Mouse (Mus musculus) erythroblast, adult 5-6 weeks (primary cell): ENCODE results near the gene Rer1. TPM values are rescaled to one million over a fixed set of nuclear protein-coding genes. Genes with fewer than 3 reads are reported as not detected.

Source experiments
- ATAC-seq: replicated peaks from 2 replicates; pipeline ENCODE4 v1.8.0; 2016; ENCODE audit warnings: moderate number of reproducible peaks, mild to moderate bottlenecking, moderate TSS enrichment, inconsistent platforms; ENCODE audit not compliant: poor library complexity, low FRiP score, severe bottlenecking
- total RNA-seq, 2 experiments: library from RNA; stranded (forward) in 1 of 2; stranded (reverse) in 1 of 2; fragments of 150-400 nt in 1 of 2; fragments of 200-764, 138-1000 nt in 1 of 2; gene quantifications; 2 replicates each; pipeline versions ENCODE4 v1.2.3 to v1.2.4; 2015 to 2017; ENCODE audit warnings: low replicate concordance in 2 of 2

Gene Rer1
- total RNA-seq, 2 experiments from 2014 or later = 27.1 to 34.8 TPM

DNA sequence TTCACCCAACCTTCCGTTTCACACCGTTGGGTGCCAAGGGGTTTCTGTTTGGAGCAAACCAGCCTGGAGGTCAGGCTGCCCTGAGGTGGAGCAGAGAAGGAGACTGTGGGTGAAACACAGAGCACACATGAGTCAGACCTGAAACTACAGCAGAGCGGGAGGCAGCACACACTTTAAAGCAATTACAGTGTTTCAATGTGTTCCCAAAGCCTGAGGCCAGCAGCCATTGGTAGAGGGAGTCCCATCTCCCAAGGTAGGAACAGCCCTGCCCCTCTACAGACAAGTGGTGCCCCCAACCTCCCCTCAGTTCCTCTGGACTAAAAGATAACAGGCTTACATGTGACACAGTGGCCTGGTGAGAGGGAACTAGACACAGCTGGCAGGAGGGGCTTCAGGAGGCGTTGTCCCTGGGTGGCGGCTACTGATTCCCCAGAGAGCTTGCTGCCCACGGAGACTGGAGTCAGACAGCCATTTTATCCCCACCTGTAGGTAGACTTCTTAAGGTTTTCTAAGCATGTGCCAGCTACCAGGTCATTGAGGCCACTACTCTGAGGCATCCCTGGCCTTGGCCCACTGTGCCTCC is 31.3 kb upstream of the Rer1 start:
- ATAC-seq = no peak

DNA sequence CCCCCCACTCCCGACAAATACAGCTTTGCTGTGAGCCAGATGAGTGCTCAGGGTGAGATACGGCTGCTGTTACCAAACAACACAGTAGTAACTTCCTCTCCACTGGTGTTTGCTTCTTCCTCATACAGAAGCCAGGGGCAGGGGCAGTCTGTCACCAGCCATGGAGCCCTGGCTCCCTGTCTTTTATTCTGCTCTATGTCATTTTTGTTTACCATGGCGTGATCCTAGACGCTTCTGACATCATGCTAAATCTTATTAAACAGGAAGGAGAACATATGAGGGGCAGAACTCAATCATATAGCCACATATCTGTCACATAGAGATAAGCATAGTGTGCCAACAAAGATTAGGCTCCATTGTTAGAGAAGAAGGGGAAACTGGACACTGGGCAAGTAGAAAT is 30.4 kb upstream of the Rer1 start:
- no peak for ATAC-seq

DNA sequence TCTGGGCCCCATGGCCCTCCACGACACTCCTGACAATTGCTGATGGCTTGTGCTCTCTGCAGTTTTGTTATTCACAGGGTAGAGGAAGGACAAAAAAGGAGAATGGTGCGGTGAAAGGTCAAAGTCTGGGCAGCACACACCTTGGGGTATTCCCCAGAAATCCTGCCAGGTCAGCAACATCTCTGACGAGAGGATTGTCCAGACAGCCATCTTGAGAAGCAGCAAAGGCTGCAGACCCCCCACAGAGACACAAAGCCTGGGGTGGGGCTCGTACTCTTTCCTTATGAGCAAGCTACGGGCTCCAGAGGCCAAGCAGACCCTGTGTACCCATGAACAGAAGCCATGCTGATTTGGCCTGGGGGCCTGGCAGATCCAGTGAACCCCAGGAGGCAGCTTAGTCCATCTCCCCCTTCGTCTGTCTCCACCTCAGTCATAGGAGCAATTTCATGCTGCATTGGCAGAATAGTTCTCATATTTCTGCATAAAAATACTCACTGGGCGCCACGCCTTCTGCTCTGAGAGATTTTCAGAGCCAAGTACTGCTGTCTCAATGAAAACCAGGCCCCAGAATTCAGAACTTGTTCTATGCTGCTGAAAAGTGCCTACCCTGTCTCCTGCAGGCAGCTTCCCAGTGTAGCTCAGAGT is 27.7 kb upstream of the Rer1 start:
- ATAC-seq = no peak

DNA sequence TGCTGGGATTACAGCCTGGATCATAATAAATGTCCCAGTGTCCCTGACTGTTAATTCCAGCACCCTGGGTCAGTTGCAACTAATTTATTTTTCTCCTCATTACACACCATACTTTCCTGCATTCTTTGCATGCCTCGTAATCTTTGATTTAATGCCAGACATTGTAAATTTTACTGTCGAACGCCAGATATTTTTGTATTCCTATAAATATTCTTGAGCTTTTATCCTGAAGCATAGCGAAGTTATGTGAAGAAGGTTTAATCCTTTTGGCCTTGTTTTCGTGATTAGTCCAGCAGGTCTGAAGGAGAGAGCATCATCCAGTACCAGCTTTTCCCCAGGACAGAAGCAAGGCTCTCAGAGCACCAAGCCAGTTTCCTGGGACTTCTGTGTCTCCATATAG is 23.3 kb upstream of the Rer1 start:
- no peak for ATAC-seq

DNA sequence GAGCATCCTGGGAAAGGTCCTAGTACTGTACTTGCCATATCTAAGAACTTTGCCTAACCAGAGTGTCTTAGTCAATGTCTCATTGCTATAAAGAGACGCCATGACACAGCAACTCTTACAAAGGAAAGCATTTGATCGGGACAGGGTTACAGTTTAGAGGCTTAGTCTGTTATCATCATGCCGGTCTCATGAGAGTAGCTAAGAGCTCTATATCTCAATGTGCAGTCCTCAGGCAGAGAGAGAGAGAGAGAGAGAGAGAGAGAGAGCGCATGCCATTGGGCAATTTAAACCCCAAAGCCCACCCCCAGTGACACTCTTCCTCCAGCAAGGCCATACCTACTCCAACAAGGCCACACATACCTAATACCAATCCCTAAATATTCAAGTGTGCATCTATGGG is 21.7 kb upstream of the Rer1 start:
- no peak for ATAC-seq

DNA sequence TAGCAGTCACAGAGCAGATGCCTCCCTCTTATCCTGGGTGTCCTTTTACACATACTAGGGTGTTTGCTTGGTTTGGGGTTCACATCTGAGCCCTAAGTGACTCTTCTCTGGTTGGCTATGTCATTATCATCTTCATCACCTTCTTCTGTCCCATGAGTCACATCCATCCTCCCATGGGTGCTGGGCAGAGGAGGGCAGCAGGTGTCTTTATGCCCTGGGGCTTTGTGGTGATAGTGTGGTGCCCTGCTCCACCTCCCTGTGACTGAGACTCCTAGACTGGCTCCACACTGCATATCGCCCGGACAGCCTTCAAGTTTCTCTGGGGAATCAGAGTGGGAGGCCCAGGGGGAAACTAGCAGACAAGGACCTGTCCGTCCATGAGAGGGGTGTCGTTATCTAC is 12.4 kb upstream of the Rer1 start:
- no peak for ATAC-seq

DNA sequence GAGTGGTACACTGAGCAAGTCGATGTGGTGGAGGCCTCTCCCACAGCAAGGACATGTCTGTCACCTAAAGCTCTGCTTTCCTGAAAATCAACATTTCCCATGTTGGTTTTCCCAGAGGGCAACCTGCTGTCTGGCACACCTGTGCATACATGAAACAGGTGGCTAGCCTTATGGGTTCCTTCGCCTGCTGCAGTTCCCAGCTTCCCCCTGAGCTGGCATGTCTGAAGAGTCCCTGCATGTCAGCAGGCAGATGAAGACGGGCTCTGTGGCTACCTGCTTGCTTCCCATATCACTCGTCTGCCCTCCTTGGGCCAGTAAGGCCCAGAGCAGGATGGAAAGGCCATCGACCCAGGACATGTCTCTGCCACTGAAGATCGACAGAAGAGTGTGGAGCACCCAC is 11.3 kb upstream of the Rer1 start:
- ATAC-seq = no peak

DNA sequence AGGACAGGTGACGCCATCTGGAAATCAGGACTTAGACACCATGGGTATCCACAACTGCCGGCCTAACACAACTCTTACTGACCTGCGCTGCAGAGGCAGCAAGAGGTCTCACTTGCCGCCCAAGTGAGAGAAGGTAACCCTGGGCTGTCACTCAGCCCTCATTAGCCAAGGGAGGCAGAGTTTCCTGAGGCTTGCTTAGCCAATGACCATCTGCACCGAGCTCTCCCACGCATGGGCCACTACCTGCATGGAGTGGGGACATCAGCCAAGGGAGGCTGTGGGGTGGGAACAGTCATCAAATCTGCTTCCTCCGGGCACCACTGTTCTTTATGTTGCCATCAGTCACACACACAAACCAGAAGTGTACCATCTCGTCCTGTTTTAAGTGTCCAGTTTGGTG is 9.8 kb upstream of the Rer1 start:
- no peak for ATAC-seq

DNA sequence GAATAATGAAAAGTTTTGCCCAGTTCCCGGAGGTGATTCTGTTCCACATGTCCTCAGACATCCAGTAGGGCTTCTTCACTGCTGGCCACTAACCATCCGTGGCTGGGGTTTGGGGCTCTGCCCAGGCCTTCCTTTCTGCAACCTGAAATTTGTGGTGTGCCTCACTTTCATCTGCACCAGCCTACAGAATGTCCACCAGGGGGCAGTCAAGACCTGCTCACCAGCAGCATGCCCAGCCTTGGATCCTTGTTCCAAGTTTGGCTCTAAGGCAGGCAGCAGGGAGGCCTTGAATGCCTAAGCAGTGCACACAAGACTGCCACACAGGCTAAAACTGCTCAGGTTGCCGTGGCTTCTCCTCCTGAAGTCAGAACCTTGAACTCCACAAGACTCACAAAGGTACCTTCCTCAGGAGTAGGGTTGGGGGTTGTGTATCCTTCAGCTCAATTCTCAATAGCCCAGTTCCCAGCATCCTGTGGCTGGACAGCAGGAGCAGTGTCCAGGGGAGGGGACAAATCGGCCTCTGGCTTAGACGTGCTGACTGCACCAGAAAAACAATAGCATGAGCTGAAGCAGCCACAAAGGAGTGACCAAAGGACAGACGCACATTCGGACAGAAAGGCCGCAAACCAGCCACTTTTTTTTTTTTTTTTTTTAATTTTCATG is 9.2 kb upstream of the Rer1 start:
- peak; percentile 74 for ATAC-seq

DNA sequence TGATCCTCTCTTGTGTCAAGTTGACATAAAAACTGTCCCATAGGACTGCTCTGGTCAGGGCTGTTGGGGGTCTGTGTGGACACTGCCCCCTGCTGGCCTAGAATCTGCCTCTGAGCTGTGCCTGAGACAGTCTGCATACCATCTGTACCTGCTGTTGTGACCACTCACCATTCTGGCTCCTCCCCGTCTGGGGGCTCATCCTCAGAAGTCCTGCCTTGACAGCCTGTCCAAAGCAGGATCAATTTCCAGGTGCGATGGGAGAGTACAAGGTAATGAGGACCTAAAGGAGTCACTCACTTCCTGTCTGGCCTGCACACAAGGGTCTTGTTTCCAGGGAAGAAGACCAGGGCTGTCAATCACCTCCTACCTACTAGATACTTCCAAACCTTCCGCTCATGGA is 8.4 kb upstream of the Rer1 start:
- peak; percentile 62 for ATAC-seq

DNA sequence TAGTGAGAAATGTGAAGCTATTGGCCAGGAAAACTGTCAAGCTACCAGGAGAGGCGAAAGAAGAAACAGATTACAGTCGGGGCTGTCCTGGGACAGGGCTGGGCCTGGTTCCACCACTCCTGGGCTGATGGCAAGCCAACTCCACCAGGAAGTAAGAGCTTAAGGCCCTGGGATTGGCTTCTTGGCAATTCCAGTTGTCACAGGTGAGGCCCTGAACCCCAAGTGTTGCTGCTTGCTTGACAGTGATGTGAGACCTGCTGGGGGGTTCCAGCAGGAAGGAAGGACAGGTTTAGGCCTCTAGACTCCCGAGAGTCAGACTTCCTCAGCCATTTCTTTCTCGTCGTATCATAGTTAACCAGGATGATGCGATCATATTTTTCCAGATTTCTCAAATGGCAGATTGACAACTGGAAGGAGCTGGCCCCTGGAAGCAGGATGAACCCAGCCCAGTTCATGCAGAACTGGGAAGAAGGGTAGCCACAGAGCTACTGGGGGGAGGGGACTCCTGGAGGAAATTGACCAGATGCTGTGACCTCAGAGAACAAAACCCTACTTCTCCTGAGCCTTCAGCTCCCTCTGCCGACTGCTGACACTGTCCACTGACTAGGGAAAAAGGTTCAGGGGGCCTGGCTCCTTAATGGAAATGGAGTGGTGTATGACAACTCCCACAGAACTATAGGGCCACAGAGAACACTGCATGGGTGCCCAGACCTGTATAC is 7.4 kb upstream of the Rer1 start:
- ATAC-seq = no peak

DNA sequence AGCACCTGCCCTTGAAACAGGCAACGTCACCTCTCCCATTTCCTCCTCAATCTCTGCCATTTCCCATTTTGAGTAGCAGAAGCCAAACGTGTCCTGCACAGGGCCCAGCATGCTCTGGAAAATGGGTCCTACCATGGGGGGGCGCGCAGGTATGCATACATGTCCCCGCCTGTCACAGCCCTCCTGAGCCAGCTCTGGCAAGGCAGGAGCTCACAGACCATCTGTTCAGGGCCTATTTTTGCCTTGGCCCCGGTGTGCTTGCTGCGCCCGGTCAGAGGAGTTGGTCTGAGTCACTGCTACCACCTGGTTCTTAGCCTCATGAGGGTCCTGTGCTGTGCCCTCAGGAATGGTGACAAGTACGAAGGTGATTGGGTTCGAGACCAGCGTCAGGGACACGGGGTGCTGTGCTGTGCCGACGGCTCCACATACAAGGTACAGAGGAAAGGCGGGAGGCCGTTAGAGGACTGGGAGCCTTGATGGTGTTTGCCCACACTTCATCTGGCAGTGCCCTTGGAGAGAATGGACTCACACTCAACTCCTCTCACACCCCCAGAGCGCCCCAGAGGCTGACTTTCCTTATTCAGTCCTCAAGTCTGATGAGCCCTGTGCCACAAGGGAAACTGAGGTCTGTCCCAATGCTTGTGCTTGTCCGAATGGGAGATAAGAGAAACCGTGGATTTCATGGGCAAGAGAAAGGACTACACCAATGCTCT is 6.7 kb upstream of the Rer1 start:
- no peak for ATAC-seq

DNA sequence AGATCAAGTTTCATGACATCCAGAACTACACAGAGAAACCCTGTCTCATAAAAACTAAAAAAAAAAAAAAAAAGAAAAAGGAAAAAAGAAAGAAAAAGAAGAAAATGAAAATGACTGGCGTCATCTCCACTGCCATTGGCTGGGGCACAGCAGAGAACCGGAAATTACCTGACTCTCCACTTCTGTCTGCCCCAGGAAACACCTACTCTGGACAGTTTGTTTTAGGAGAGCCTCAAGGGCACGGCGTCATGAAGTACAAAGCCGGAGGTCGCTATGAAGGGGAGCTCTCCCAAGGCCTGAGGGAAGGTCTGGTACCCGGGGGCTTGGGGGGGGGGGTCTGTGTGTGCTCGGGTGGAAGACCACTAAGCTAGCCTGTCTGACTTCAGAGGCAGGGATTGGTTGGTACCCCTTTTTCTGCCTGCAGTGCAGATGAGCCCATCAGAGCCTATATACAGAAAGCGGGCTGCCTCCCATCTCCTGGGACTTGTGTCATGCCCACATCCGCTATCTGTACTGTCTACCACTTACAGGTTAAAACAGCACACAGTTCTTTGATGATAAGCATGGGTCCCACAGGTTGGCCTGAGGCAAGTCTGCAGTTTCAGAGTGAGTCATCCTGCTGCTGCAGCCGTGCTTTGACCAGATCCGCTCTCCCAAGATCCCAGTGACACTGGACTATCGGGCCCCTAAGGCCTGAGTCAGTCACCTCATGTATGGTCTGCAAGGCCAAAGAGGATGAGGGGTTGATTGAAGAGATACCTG is 4.7 kb upstream of the Rer1 start:
- no peak for ATAC-seq

DNA sequence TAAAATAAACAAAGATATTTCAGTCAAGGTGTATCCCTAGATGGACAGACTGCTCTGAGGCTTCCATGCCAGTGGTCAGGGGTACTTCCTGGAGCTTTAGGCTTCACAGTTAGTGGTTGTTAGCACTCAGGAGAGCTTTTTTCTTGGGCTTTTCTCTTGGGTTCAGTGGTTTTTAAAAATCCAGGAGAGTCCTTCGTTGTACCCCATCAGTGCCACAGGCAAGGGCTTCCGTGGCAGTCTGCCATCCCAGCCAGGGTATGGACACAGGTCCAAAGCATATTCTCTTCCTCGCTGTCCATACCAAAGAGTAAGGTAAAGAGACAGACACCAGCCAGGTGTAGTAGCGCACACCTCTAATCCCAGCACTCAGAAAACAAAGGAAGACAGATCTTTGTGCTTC is 4.0 kb upstream of the Rer1 start:
- no peak for ATAC-seq

DNA sequence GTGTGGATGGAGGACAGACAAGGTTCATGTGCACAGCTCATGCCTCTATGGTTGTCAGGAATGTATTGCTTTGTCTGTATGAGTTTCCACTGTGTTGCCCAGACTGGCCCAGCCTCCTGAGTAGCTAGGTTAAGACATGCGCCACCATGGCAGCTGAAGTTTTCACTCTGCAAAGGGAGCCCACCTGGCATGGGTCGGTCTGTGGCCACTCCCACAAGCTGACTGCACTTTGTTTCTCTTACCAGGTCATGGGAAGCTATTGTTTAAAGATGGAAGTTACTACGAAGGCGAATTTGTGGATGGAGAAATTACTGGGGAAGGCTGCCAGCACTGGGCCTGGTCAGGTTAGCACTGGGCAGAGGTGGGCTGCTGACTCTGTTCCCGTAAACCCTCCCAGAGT is 3.1 kb upstream of the Rer1 start:
- no peak for ATAC-seq

DNA sequence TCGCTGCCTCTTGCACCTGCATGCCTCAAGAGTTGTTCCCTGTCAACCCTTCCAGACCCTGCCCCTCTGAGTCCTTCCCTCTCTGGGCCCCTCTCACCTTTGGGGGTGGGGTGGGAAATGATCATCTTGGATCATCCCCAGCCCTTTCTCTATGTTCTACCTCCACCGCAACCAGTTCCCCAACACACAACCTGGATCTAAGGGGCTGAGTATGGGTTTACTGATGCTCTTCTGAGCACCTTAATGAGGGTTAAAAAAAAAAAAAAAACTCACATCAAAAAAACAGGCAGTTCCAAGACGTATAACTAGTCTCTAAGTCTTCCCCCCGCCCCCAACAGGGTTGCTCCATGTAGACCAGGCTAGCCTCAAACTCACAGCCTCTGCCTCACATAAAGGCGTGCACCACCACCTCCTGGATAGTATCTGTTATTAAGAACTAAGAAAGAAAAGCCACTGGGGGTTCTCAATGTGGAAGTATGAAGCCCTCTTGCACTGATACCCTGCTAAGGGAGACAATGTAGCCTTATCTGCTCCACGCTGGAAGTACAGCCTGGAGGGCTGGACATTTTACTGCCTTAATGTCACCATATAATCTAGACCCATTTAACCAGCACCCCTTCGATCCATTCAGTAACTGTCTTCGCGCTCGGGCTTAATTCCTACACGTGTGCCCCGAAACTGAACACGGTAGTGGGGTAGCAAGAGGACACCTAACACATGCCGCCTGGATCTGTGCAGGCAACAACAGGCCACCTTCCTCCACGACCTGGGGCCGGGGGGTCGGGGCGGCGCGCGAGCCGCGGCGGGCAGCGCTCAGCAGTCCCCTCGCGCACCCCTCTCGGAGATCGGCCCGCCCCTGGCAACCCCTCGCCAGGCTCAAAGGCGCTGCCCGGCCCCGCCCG is 725 bp downstream of the Rer1 start:
- ATAC-seq = peak; percentile 7

DNA sequence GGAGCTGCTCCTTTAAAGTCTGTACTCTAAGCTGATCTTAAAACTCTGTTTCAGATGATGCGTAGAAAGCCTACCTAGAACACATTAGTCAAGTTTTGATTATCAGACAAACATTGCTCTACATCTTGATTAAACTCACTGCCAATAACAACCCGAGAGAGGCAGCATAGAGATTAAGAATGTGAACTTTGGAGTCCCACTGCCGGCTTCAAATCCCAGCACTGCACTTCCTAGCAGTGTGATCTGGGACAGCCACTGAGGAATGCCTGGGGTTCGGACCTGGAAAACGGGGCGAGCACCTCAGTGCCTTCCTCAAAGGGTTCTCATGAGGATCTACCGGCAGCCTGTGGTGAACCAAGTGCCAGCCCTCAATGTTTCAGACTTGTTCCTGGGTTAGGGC is 1.8 kb downstream of the Rer1 start:
- no peak for ATAC-seq

DNA sequence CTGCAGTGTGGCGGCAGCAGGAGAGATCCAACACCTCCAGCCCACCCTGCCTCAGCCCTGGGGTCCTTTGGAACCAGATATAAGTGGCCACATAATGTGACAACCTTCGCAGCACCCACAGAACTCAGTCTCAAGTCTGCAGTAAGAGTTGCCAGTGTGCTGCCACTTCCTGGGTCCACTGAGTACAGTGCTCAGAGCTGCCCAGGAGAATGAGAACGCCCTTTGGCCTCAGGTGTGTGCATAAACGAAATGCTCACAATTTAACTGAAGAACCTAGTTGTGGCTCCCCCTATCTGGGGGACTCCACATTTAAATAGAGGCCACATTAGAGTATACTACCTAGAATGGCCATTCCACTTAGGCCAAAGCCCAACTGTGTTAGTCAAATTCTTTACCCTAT is 2.6 kb downstream of the Rer1 start:
- no peak for ATAC-seq

DNA sequence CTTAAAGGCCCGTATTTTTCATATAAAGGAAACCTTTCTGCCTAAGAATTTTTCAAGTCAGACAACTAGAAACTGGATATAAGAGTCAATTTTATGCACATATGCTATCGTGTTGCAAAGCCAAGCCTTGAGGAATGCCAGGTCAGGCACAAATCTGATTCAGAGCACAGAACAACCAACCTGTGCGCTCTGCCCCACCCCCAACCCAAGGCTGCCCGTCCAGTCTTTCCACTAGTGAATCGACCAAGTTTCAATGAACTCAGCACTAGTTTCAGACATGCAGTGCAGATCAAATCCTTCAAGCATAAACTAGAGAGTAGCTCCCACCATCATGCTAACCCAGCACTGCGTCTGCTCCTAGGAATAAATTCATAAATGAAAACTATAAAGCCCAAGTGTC is 6.5 kb downstream of the Rer1 start:
- no peak for ATAC-seq
